Mouse (Mus musculus) heart, embryonic 10.5 days (tissue): Measurements from ENCODE around the gene Tmem81. TPM values are rescaled to one million over a fixed set of nuclear protein-coding genes. Genes with fewer than 3 reads are reported as not detected.

Experiments
- DNase-seq: peaks from one replicate; pipeline ENCODE4 v3.0.0-alpha.2; 2017; ENCODE audit warnings: low spot score
- H3K27ac ChIP-seq: fragments of 300-500 bp; sonication (generic); 2 replicates; pipeline ENCODE4 v1.5.1; 2016; ENCODE audit warnings: mild to moderate bottlenecking
- H3K27me3 ChIP-seq: fragments of 300-500 bp; sonication (generic); 2 replicates; pipeline ENCODE4 v1.6.1; 2016; ENCODE audit warnings: mild to moderate bottlenecking; ENCODE audit not compliant: poor library complexity, insufficient read depth, severe bottlenecking
- H3K36me3 ChIP-seq: fragments of 300-500 bp; sonication (generic); 2 replicates; pipeline ENCODE4 v1.6.1; 2016; ENCODE audit warnings: mild to moderate bottlenecking, moderate library complexity
- H3K4me1 ChIP-seq: fragments of 300-500 bp; sonication (generic); 2 replicates; pipeline ENCODE4 v1.6.1; 2016; ENCODE audit warnings: mild to moderate bottlenecking
- H3K4me3 ChIP-seq: fragments of 300-500 bp; sonication (generic); 2 replicates; pipeline ENCODE4 v1.5.1; 2016; ENCODE audit warnings: mild to moderate bottlenecking, moderate library complexity
- H3K9me3 ChIP-seq: fragments of 300-500 bp; sonication (generic); 2 replicates; pipeline ENCODE4 v1.6.1; 2016; ENCODE audit warnings: mild to moderate bottlenecking, moderate library complexity
- WGBS: fragments of 180-500 bp; shearing (Covaris S2); methylation state at CpG from one replicate; pipeline ENCODE4 v1.1.7; 2016; 5-methylcytosine and 5-hydroxymethylcytosine counted together
- polyA plus RNA-seq: library from polyadenylated mRNA; unstranded; fragments of >200 nt; fragmentation: Nextera tagmentation; extraction: Ambion mirVana; gene quantifications from 2 replicates; pipeline ENCODE4 v1.2.1, GENCODE M21; 2016

The Tmem81 gene
- polyA plus RNA-seq, 1 experiment from 2014 or later, result 1.2 TPM

GRCm38 (mm10) chr1:132541824-132542599 is 36.0 kb downstream of the Tmem81 start:
- Histone ChIP-seq H3K36me3 (no peaks in the 10 kb centered on the region), H3K9me3 (no peaks in the 10 kb centered on the region), H3K27me3 (peaks cover 92% of the 10 kb centered on the region), H3K4me3 (peak overlapping the region; percentile 43), H3K4me1 (peaks cover 38% of the 10 kb centered on the region), H3K27ac (no peak overlapping the region)
- no peak for DNase-seq
- WGBS, result 11% methylated on average over 5 of the region's 5 CpGs

GRCm38 (mm10) chr1:132542762-132543306 is 36.8 kb downstream of the Tmem81 start, which contains the start of gene Cntn2:
Cntn2 (minus strand) TSS chr1:132543256.
- no peak for DNase-seq
- 1% methylated on average over 30 of the region's 30 CpGs for WGBS

GRCm38 (mm10) chr1:132543789-132544188 is 37.8 kb downstream of the Tmem81 start:
- DNase-seq, result no peak
- Histone ChIP-seq H3K36me3 (no peaks in the 10 kb centered on the region), H3K4me3 (no peak overlapping the region), H3K9me3 (no peaks in the 10 kb centered on the region), H3K27ac (no peak overlapping the region), H3K27me3 (peaks cover 85% of the 10 kb centered on the region), H3K4me1 (peaks cover 37% of the 10 kb centered on the region)
- 62% methylated on average over 8 of the region's 8 CpGs for WGBS

More at GRCm38 (mm10) chr1:132542762-132543306, 36.8 kb downstream of the Tmem81 start, which contains the start of gene Cntn2:
- H3K27ac ChIP-seq, result no peak within 1 kb of the TSS
- H3K4me3 ChIP-seq, result peak within 1 kb of the TSS; percentile 43
- no peaks in the 10 kb centered on the region for H3K9me3 ChIP-seq
- peaks cover 87% of the 10 kb centered on the region for H3K27me3 ChIP-seq
- no peaks in the 10 kb centered on the region for H3K36me3 ChIP-seq
- H3K4me1 ChIP-seq, result peaks cover 38% of the 10 kb centered on the region

- H3K4me3 ChIP-seq, result no peak overlapping the region
- 18% methylated on average over 9 of the region's 9 CpGs for WGBS
- H3K27ac ChIP-seq, result peak overlapping the region; percentile 50; the same call in 1 of the 2 replicates
- peaks cover 25% of the 10 kb centered on the region for H3K4me1 ChIP-seq
- no peaks in the 10 kb centered on the region for H3K9me3 ChIP-seq
- DNase-seq, result no peak
- no peaks in the 10 kb centered on the region for H3K36me3 ChIP-seq
- peaks cover 65% of the 10 kb centered on the region for H3K27me3 ChIP-seq
These were observed 52.0 kb downstream of the Tmem81 start for GRCm38 (mm10) chr1:132557901-132558631.

Other genes with a start within 250 kb of the Tmem81 start
- 0.26 and 0.60 TPM in 2 replicates for gene Klhdc8a, start 207.6 kb upstream of the Tmem81 start, polyA plus RNA-seq
- gene Nuak2, start 190.1 kb upstream of the Tmem81 start, polyA plus RNA-seq, result 3.0 and 3.4 TPM in 2 replicates
- gene Tmcc2, start 114.9 kb upstream of the Tmem81 start, polyA plus RNA-seq, result 10.1 and 12.6 TPM in 2 replicates
- gene Dstyk, start 88.7 kb upstream of the Tmem81 start, polyA plus RNA-seq, result 10.6 and 10.8 TPM in 2 replicates
- gene Rbbp5, start 28.9 kb upstream of the Tmem81 start, polyA plus RNA-seq, result 33.2 and 43.6 TPM in 2 replicates
- gene Cntn2, start 37.0 kb downstream of the Tmem81 start, polyA plus RNA-seq, result 0.14 and 0.67 TPM in 2 replicates
- gene Nfasc, start 235.6 kb downstream of the Tmem81 start, polyA plus RNA-seq, result 0.22 and 0.84 TPM in 2 replicates